Mouse (Mus musculus) CD4-positive helper T cell, adult 2 months (primary cell): ENCODE measurements around the gene Nrip1.

Experiments
- DNase-seq: peaks from one replicate; pipeline ENCODE4 v3.0.0-alpha.2; 2012; ENCODE audit warnings: low read depth, missing footprints, low spot score

The Nrip1 gene

DNA sequence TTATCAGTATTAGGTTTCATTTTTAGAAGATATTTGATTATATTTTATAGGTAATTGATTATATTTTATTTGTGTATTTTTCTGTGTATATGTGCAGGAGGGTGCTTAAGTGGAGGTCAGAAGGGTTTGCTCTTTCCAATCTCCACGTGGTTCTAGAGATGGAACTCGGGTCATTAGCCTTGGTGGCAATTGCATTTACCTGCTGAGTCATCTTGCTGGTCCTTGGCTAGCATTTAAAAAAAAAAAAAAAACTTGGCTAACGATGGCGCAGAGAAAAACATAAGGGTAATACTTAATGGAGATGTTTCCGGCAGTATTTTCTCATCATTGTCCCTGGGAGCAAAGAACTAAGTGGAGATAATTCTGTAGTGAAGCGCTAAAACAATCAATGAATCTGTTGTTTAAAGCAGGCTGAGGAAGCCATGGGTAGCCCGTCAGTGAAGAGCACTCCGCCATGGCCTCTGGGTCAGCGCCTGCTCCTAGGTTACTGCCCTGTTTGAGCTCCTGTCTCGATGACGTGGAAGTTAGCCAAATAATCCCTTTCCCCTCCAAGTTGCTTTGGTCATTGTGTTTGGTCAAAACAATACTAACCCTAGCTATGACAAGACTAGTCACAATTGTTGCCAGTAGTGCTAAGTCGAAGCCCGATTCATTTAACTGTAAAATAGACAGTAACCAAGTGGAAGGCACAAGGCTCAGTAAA lies 25.8 kb downstream of the Nrip1 start:
- no peak for DNase-seq

DNA sequence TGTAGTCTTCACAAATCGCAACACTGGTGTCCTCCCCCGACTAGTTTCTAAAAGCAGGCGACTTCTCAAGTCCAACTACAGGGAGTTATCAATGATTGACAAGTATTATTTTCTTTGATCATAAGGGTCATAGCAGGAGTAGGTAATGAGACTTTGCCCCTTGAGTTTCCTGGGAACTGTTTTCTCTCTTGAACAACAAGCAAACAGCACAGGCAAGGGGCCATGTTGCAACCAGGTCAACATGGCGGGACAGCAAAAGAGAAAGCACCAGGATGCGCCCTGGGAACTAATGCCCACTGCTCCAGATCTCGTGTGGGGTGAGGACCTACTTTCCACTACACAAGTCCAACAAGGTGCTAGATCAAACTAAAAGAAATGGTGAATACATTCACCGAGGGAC lies 27.3 kb downstream of the Nrip1 start:
- no peak for DNase-seq

DNA sequence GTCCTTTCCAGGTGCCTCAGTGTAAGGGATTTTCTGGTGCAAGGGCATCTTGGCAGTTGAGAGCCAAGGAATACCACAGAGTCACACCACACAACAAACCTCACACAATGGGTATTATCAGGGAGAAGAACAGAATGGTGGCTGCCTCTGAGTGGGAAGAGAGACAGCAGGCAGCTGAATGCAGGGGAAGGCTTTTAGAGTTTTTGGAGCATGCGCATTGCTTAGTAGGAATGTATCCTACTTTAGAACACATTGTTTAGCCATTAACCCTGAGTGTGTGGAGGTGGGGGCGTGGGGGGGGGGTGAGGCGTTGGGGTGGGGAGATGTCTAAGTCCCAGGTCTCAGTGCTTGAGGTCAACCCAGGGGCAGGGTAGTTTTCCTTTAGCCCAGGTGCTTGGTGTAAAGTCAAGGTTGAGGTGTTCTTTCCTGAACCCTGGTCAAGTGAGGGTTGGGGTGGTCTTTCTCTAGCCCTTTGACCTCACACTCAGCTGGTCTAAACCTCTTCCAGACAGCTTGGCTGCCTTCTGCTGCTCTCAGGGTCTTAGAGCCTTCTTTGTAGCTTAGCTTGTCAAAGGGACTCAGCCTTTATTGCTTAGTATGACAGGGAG lies 28.8 kb downstream of the Nrip1 start:
- DNase-seq = no peak

DNA sequence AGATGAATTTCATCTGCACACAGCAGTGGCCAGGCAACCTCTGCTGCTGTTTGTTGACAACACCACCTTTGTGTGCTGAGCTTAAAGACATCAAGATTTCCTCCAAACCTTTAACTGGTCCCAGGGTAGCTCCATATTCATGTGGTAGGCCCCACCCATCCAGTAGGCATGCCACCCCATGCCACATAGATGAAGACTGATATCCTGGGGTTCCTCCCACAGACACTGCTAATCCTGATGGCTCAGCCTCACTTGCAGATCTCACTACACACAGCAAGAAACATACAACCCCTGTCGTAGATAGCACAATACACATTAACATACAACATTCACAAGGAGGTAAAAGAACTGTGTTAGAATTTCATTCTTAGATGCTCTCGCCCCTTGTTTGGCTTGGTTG lies 29.6 kb downstream of the Nrip1 start:
- no peak for DNase-seq

DNA sequence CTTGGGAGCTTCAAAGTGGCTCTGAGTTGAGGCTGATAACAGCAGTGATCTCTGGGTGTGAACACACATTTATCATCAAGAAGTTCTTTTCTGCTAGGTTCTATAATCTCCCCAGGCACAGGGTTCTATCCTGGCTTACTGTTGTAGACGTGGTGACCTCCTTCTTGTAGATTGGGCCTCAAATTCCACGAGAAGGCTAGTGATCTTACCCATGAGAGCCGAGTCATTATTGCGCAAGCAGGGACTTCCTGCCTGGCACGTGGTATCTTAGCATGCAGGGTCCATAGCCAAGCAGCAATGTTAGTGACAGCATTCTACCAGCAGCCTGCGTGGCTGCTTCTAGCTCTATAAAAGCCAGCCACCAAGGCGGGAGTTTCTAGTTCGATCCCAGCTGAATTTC lies 32.0 kb downstream of the Nrip1 start:
- peak; percentile 61 for DNase-seq

DNA sequence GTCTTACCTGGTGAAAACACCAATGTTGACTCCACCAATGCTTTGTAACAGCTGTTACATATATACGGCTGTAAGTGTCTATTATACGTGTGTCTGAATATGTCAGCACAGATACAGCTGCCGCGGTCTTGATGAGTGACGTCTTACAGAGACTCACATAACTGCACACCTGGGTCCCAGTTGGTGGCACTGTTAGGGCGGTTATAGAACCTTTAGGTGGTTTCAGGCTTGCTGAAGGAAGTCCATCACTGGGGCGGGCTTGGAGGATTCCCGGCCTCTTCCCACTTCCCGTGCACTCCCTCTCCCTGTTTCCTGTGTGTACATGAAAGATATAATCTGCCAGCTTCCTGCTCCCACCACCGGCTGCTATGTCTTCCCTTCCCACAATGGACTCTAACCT lies 34.4 kb downstream of the Nrip1 start:
- DNase-seq = no peak

DNA sequence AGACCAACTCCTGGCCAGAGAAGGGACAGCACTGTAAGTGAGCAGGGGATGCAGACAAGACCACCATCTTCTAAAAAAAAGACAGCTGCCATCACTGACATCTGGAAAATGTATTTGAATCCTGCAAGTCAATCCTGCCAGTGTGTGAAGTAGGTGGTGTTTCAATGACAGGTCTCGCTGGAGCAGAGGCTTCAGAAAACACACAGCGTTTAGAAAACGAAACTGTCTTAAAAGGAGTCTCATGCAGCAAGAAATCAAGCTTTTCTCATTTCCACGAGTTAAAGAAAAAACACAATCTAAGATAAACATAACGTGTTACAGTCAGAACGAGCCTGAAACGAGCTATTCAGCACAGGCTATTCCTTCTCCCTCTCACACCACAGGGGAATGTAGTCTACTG lies 36.3 kb downstream of the Nrip1 start:
- DNase-seq = peak; percentile 53

DNA sequence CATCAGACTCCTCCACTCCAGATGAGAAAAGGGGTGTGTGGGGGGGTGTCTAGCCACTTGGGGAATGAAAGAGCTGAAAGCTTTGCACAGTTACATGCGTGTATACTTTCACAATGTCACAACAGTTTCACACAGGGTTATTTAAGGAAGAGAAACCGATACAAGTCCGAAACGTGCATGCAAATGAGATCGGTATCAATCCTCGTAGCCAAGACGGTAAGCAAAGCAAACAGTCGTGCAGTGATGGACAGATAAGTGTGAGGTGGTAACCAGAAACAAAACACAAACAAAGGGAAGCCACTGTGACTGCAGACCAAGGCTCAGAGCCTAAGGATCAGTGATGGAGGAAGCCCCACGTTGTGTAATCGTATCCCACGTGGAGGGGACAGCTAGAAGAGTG lies 36.7 kb downstream of the Nrip1 start:
- DNase-seq = peak; percentile 88

DNA sequence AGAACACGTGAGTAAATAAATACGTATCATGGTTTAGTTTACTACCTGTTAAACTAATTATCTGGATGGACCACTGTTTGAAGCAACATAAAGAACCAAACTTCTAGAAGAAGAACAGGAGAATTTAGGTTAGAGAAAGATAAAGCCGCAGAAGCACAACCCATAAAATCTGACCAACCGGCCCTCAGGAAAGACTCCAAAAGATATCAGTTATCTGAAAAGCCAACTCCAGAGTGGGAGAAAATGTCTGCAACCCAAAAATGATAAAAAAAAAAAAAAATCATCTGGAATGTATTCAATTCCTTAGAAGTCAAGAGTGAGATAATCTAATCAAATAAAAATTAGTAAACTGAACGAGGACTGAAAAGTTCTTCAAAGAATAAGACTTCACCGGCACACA lies 37.7 kb downstream of the Nrip1 start:
- DNase-seq = no peak

DNA sequence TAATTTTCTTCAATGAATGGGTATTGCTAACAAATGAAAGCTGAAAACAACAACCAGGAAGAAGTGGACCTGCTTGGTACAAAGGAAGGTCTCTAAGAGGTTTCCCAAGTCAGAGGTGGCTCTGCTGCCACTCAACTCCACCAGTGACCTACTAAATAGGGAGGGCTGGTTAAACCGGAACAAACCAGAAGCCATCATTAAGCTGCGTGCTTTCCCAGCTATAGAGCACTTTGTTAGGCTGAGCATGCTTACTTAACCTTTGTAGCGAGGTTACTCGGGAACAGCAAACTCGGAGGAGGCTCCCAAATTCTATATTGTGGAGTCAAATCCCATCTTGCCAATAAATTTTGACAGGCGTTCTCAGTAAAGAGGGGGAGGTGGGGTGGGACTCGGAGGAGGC lies 41.5 kb downstream of the Nrip1 start:
- no peak for DNase-seq

DNA sequence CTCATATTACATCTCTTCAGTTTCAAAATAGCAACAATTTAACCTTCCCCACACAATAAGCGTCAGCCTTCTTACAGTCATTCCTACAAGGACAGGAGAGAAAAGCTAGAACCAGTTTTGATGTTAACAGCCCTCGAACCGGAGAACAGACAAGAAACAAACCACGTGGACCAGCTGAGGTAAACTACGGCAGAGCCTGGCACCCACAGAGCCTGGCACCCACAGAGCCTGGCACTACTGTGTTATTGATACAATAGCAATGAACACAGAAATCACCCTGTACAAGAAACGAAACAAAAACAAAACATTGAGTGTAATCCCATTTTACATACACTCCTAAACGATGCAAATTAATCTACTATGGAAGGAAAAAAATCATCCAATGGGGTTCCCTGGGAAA lies 42.4 kb downstream of the Nrip1 start:
- DNase-seq = no peak

DNA sequence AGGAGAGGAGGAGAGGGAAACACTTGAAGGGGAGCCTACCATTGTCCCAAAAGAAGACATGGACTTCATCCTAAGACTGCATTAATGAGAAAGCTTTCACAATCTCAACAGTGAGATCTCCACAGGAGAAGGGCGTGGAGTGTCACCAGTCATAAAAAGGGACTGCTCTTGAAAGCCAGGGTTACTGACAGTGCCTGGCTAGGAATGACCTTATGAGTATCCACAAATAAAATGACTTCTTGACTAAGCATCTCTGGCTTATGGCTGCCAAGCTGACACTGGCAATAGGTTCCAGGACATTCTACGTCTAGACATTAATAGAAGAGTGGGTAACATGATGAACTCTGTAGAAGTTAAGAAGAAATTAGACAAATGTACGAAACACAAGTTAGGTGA lies 48.3 kb downstream of the Nrip1 start:
- no peak for DNase-seq

DNA sequence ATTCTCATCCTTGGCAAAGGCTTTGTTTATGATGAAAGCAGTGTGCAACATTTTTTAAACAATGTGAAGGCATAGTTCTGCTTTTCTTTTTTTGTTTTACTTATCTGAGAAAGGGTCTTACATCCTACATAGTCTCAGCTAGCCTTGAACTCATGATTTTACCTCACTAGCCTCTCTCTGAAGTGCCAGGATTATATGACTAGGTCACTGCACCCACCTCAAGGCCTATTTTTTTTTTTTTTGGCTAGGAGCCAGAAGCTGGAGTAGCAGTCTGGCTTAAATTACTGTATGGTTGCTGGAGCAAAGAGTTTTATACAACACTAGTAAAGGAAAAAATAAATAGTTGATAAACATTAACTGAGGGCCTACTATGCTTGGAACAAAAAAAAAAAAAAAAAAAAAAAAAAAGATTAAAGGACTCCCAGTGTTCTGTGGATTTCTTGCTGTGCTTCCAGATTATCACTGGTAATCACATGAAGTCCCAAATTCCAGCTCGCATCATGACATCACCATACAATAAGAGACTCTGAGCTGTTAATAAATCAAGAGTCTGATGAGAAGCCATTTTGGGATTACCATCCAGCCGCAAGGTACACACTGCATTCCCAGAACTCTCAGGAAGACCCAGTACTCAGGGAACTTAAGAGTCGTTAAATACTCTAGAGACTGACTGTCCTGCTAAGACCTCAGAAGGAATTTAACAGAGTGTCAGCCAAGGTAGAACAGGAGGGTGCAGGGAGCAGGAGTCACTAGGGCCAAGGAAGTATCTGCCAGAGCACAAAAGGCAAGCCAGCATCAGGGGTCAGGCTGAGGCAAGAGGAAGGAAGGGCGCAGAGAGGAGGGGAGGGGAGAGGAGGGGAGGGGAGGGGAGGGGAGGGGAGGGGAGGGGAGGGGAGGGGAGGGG lies 49.0 kb downstream of the Nrip1 start:
- no peak for DNase-seq

DNA sequence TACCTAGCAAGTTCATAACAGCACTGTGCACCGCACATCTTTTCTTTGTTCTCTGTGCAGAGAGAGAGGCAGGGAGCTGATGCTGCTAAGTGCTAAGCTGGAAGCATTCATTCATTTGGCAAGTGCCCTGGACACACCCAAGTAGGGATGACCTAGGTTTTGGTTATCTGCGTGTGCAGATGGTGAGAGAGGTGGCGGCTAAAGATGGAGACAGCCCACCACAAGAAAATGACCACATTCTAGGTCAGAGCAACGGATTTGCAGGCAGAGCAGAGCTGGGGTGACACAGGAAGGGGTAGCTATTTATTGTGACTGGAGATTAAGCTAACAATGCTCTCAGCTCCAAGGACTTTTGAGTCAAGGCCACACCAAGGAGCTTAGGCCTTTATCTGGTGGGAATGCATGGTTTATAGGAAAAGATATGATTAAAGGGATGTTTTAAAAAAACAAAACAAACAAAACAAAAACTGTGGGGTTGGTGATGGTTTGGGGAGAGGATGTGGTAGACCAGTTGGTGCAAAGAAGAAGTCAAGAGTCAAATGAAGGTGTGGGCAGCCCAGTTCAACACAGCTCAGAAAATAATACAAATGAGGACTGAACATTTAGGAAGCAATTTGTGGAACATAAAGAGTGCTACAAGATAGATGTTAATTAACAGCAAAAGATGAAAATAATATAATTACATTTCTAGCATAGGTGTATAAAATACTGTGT lies 49.9 kb downstream of the Nrip1 start:
- peak; percentile 42 for DNase-seq

DNA sequence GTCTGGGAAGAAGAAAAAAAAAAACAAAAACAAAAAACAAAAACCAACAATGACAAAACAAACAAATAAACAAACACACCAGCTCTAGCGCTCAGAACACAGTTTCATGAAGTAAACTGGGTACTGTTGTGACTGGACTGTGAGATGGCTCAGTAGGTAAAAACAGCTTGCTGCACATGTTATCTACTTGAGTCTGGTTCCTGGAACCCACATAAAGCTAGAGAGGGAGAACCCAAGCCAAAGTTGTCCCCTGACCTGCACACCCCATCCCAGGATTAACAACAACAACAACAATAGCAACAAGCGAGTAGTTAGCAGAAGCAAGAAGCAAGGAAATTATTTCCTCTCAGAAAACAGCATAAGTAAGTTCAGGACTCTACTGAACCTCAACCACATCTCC lies 50.5 kb downstream of the Nrip1 start:
- DNase-seq = no peak

DNA sequence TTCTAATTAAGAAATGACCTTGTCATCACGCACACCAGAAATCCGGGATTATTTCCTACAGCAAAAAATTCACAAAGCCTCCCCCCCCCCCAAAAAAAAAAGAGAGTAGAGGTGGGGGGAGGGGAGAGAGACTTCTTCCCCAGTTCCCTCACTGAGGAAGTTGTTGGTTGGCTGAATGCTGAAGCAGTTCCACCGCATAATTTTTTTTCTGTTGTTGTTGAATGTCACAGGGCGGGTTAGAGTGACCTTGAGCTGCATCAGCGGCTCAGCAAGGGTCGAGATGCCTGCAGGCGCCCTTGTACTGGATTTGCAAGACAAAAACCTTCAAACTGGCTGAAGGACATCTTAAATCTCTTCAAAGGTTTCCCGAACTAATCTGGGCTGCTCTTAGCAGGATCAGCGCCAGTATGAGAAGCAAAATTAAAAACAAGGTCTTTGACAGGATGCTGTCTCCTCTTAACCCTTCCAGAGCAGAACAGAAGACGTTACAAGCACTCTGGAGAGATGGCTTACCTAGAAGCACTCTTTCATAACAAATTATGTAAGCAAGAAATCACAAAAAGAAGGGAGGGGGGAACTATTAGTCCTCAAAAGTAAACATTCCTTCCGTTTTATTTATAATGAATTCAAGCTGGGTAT lies 52.0 kb downstream of the Nrip1 start:
- DNase-seq = no peak

DNA sequence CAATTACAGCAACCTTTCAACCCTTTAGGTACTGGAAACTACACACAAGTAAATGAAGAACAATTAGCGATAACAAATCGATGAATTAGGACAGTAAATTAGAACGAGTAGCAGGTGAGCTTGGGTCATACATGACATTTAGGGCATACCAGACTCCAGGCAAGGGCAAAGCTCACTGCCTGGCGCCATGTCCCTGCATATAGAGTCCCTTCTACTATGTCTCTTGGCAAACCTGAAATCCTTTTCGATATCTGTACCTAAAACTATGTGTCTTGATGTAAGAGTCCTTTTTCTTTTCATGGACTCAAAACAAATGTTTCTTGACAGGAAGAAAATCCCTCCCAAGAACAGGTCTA lies 53.5 kb downstream of the Nrip1 start:
- no peak for DNase-seq

DNA sequence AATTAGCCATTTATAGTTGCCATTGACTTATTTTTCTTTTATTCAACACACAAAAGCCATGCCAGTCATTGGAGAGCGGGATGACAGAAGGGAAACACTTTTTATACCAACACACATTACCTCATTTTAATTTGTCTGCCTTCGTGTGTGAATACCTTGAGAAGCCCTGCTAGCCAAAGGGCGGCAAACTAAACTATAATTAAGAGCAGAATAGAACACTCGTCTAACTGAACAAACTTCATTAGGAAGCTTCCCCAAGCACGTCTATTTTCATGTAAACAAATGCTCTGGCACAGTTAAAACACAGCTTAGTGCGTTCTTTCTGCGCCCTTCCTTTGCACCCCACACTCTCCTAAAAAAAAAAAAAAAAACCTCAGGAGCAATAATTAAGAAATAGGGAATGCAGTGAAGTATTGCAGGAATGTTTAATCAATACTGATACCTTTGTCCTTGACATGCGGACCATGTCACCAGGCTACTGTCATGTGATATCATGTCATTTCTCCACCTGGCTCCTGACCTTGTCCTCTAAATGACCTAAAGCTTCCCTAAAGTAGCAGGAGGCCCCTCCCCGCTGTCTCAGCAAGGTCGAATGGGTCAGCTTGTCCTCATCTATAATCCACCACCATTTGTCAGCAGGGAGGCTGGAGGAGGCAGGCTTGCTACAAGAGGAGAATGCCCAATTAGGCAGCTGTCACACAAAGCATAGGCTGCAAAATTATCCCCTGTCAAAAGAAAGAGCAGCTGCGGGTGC lies 54.1 kb downstream of the Nrip1 start:
- no peak for DNase-seq

DNA sequence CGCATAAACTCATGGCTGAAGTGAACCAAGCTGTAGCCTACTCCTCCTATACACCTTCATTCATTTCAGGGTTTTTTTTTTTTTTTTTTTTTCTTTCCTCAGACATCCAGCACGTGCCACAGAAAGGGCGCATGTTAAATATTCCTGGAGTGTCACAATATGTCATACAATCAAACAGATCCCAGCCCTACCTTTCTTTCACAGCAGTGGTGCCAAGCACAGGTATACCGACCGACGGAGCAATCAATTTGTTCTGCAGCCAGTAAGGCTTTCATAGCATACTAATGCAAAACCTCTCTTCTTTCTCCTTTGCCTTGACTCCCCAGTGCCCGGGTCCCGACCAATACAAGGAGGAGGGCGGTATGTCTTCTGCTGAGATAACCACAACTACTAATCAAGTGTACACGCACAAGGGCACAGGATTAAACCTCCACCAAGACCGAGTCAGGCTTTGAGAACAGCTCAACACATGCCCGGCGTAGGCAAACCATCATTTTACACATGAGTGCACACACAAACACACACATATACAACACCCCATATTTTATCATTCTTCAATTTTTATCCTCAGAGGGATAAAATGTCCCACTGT lies 55.2 kb downstream of the Nrip1 start:
- no peak for DNase-seq
